Mouse (Mus musculus) limb, embryonic 10.5 days (tissue): ENCODE results near the gene Zfp760. TPM values are rescaled to one million over a fixed set of nuclear protein-coding genes. Genes with fewer than 3 reads are reported as not detected.

ENCODE experiments used
- DNase-seq: peaks from one replicate; pipeline ENCODE4 v3.0.0-alpha.2; 2017; ENCODE audit warnings: low spot score
- H3K27ac ChIP-seq: fragments of 300-500 bp; sonication (generic); 2 replicates; pipeline ENCODE4 v1.5.1; 2016; ENCODE audit warnings: mild to moderate bottlenecking
- H3K27me3 ChIP-seq: fragments of 300-500 bp; sonication (generic); 2 replicates; pipeline ENCODE4 v1.6.1; 2016; ENCODE audit warnings: low read depth, mild to moderate bottlenecking; ENCODE audit not compliant: poor library complexity, severe bottlenecking
- H3K36me3 ChIP-seq: fragments of 300-500 bp; sonication (generic); 2 replicates; pipeline ENCODE4 v1.6.1; 2016; ENCODE audit warnings: mild to moderate bottlenecking, moderate library complexity
- H3K4me1 ChIP-seq: fragments of 300-500 bp; sonication (generic); 2 replicates; pipeline ENCODE4 v1.6.1; 2016
- H3K4me3 ChIP-seq: fragments of 300-500 bp; sonication (generic); 2 replicates; pipeline ENCODE4 v1.5.1; 2016; ENCODE audit warnings: mild to moderate bottlenecking, moderate library complexity
- H3K9me3 ChIP-seq: fragments of 300-500 bp; sonication (generic); replicated peaks from 2 replicates; pipeline ENCODE4 v1.6.1; 2016; ENCODE audit warnings: mild to moderate bottlenecking
- WGBS: fragments of 180-500 bp; shearing (Covaris S2); methylation state at CpG from one replicate; pipeline ENCODE4 v1.1.7; 2016; 5-methylcytosine and 5-hydroxymethylcytosine counted together
- polyA plus RNA-seq: library from polyadenylated mRNA; unstranded; fragments of >200 nt; fragmentation: Nextera tagmentation; extraction: Ambion mirVana; gene quantifications from 2 replicates; pipeline ENCODE4 v1.2.1, GENCODE M21; 2016

Zfp760 gene
- polyA plus RNA-seq, 1 experiment from 2014 or later, result 19.6 TPM

DNA sequence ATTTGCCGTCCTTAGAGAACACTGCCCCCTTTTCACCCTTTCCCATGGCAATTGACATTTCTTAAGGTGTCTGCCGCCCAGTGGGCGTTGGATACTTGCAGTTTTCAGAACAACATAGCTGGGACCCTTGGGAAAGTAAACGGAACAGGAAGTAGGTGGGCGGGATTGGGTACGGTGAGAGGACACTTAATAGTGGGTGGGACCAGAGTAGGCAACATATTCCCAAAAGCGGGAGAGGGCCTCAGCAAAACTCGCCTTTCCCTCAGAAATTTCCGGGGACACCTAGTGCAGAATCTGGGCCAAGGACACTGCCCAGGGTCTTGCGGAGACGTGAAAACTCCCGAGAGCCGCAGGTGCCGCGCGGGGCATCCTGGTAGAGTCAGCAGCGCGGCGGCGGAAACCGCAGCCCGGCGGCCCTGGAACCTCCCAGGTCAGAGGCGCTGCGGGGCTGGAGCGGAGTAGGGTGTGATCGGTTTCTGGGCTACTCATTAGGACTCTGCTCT lies 26.0 kb downstream of the Zfp760 start:
- peaks cover 3% of the 10 kb centered on the region; the same call in 1 of the 2 replicates for H3K4me1 ChIP-seq
- peak; percentile 82 for DNase-seq
- H3K9me3 ChIP-seq, result no peaks in the 10 kb centered on the region
- peak overlapping the region; percentile 62 for H3K4me3 ChIP-seq
- under 1% methylated on average over 27 of the region's 27 CpGs for WGBS
- peak overlapping the region; percentile 85 for H3K27ac ChIP-seq
- peaks cover 12% of the 10 kb centered on the region for H3K36me3 ChIP-seq
- H3K27me3 ChIP-seq, result no peaks in the 10 kb centered on the region

DNA sequence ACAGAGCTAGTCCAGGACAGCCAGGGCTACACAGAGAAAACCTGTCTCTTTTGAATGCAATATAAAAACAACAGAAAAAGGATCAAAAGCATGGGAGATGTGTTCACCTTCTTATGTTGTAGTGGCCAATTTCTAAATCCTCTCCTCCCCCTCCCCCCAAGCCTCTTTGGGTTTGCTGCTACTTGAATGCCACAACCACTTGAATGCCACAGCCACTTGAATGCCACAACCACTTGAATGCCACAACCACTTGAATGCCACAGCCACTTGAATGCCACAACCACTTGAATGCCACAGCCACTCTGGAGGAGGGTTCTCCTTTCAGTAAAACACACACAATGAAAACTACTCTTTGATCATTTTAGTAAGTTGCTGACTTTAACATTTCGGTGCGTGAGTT lies 45.2 kb downstream of the Zfp760 start:
- 86% methylated on average over 2 of the region's 2 CpGs for WGBS
- no peak overlapping the region for H3K4me3 ChIP-seq
- H3K9me3 ChIP-seq, result no peaks in the 10 kb centered on the region
- peaks cover 7% of the 10 kb centered on the region; the same call in 1 of the 2 replicates for H3K4me1 ChIP-seq
- no peaks in the 10 kb centered on the region; the same call in 1 of the 2 replicates for H3K27me3 ChIP-seq
- 0 out of 2 replicates have a peak, but pooled peaks cover under 1% of the 10 kb centered on the region for H3K36me3 ChIP-seq
- no peak overlapping the region for H3K27ac ChIP-seq
- DNase-seq, result no peak

- peak; percentile 46 for DNase-seq
- Histone ChIP-seq H3K36me3 (no peaks in the 10 kb centered on the region), H3K9me3 (no peaks in the 10 kb centered on the region), H3K4me3 (peak overlapping the region; percentile 51), H3K27ac (peak overlapping the region; percentile 53; the same call in 1 of the 2 replicates), H3K4me1 (peaks cover 7% of the 10 kb centered on the region; the same call in 1 of the 2 replicates), H3K27me3 (no peaks in the 10 kb centered on the region; the same call in 1 of the 2 replicates)
- 13% methylated on average over 20 of the region's 20 CpGs for WGBS
These were observed 46.0 kb downstream of the Zfp760 start for GRCm38 (mm10) chr17:21753342-21754208.

- no peak overlapping the region for H3K27ac ChIP-seq
- H3K9me3 ChIP-seq, result no peaks in the 10 kb centered on the region
- no peak for DNase-seq
- WGBS, result 90% methylated on average over 2 of the region's 2 CpGs
- no peaks in the 10 kb centered on the region for H3K27me3 ChIP-seq
- no peak overlapping the region for H3K4me3 ChIP-seq
- H3K36me3 ChIP-seq, result no peaks in the 10 kb centered on the region
- no peaks in the 10 kb centered on the region for H3K4me1 ChIP-seq
These were observed 62.8 kb downstream of the Zfp760 start for GRCm38 (mm10) chr17:21770336-21770735.

Other genes starting within 250 kb of the Zfp760 start
- gene Zfp53, start 218.7 kb upstream of the Zfp760 start, polyA plus RNA-seq, result 7.2 and 9.2 TPM in 2 replicates
- gene Zfp52, start 172.2 kb upstream of the Zfp760 start, polyA plus RNA-seq, result 2.0 and 2.6 TPM in 2 replicates
- 13.0 and 13.5 TPM in 2 replicates for gene Zfp948, start 140.7 kb upstream of the Zfp760 start, polyA plus RNA-seq
- gene Zfp983, start 57.1 kb upstream of the Zfp760 start, polyA plus RNA-seq, result 3.0 and 4.1 TPM in 2 replicates
- gene Gm10226, start 15.9 kb upstream of the Zfp760 start, polyA plus RNA-seq, result 4.8 and 6.0 TPM in 2 replicates
- gene Zfp229, start 23.1 kb downstream of the Zfp760 start, polyA plus RNA-seq, result 5.0 and 8.6 TPM in 2 replicates
- gene Zfp820, start 138.0 kb downstream of the Zfp760 start, polyA plus RNA-seq, result 5.9 and 7.1 TPM in 2 replicates
- 4.0 and 6.0 TPM in 2 replicates for gene Zfp995, start 202.2 kb downstream of the Zfp760 start, polyA plus RNA-seq